Mouse (Mus musculus) stomach, postnatal 0 days (tissue): ENCODE measurements at regions not wholly inside any gene's neighbourhood (a gene's known extent, or its start where the extent isn't known, plus 50 kb on each side); places are given as distances from the start of the nearest gene placed in this dataset.

Experiments used
- CTCF ChIP-seq: IDR thresholded peaks from 2 replicates; pipeline ENCODE4 v1.5.1; 2016; ENCODE audit warnings: antibody characterized with exemption, low read depth, mild to moderate bottlenecking, moderate library complexity
- EP300 ChIP-seq: optimal IDR thresholded peaks from 2 replicates; pipeline ENCODE3; 2016; ENCODE audit warnings: antibody characterized with exemption

GRCm38 (mm10) chr16:29993535-29993934 lies 70.6 kb upstream of the Hes1 start:
- TF ChIP-seq EP300 (no peak), CTCF (no peak)
